In the genomic region with DNA sequence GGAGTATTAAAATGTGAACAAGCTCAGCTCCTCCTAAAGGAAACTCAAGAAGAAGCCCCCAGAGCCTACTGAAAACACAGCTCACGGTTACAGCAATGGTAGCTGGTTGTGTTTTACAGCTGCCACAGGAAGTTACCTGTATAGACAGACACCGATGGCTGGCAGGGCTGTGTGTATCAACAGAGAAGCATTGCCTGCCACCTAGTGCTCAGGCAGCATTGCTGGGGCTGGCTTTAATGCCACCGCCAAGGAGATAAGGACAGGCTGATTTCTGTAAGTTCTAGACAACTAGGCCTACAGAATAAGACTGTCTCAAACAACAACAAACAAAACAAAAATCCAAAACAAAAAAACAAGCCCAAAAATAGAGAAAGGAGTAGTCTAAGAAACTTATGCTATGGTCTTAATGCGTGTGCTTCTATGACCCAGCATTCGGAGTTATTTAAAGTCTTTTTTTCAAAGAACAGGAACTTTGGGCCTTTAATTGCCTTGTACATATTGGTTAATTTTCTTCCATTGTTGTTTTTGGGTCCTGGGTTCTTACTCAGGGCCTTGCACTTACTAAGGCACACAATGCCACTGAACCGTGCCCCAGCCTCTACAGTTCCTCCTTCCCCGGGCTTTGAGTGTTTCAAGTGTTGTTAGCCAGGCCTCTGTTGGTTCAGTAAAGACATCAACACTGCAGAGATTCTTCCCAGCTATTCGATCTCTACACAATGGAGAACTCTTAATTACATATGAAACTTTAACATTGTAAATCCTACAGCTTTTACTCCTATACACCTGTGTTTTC, we compare ENCODE assay signal across 1 mouse cellular context.
TF ChIP-seq lines count a peak whose summit lies in the region.

No protein-coding gene starts in this region.

TF ChIP-seq in MEL, 35 proteins besides CTCF, POLR2A, EP300 and RAD21:
- no peak for TF ChIP-seq JUND (IDR thresholded peaks at IDR 0.05; ENCODE audit: low read depth, low read length)
- TF ChIP-seq CHD1 (IDR thresholded peaks at IDR 0.05; ENCODE audit: low read depth, low read length) = no peak
- TF ChIP-seq GABPA (IDR thresholded peaks at IDR 0.05; ENCODE audit: low read depth, low read length) = no peak
- TF ChIP-seq SMC3 (IDR thresholded peaks at IDR 0.05; ENCODE audit: low read depth, low read length) = no peak; the same call in 1 of the 2 replicates
- no peak for TF ChIP-seq MAFK (IDR thresholded peaks at IDR 0.05; ENCODE audit: borderline replicate concordance, low read depth, low read length)
